Mouse (Mus musculus): Measurements from ENCODE around the gene Pif1. TPM values are rescaled to one million over a fixed set of nuclear protein-coding genes. Genes with fewer than 3 reads are reported as not detected.

Pif1 gene
- total RNA-seq, 2 experiments from 2014 or later = 1.7 to 1.9 TPM

GRCm38 (mm10) chr9:65631354-65632021 lies 44.5 kb downstream of the Pif1 start:
- intact Hi-C loops (cut with DNase I) = no loop called here

GRCm38 (mm10) chr9:65635766-65636165 lies 48.8 kb downstream of the Pif1 start:
- intact Hi-C loops (cut with DNase I) = no loop called here
- no peak for DNase-seq

More at GRCm38 (mm10) chr9:65631354-65632021, 44.5 kb downstream of the Pif1 start:
- no peak for DNase-seq

- intact Hi-C loops (cut with DNase I) = no loop called here
- no peak for DNase-seq
These were observed 50.0 kb downstream of the Pif1 start for GRCm38 (mm10) chr9:65636926-65637325.

- intact Hi-C loops (cut with DNase I) = no loop called here
These were observed 52.1 kb downstream of the Pif1 start for GRCm38 (mm10) chr9:65639065-65639464.

GRCm38 (mm10) chr9:65640838-65641410 lies 54.0 kb downstream of the Pif1 start:
- DNase-seq = no peak
- intact Hi-C loops (cut with DNase I) = no loop called here

More at GRCm38 (mm10) chr9:65639065-65639464, 52.1 kb downstream of the Pif1 start:
- DNase-seq = no peak

GRCm38 (mm10) chr9:65641446-65642052 lies 54.6 kb downstream of the Pif1 start:
- intact Hi-C loops (cut with DNase I) = no loop called here

GRCm38 (mm10) chr9:65642546-65642945 lies 55.6 kb downstream of the Pif1 start:
- no peak for DNase-seq
- intact Hi-C loops (cut with DNase I) = no loop called here

More at GRCm38 (mm10) chr9:65641446-65642052, 54.6 kb downstream of the Pif1 start:
- no peak for DNase-seq

- DNase-seq = no peak
- intact Hi-C loops (cut with DNase I) = no loop called here
These were observed 58.0 kb downstream of the Pif1 start for GRCm38 (mm10) chr9:65644960-65645359.

Other genes with a start within 250 kb of the Pif1 start
- 10 to 100 TPM; 24.6 to 24.7 TPM for gene Pdcd7, start 241.1 kb upstream of the Pif1 start, total RNA-seq (2021)
- gene Ubap1l, start 226.1 kb upstream of the Pif1 start, total RNA-seq (2021) = 1 to 10 TPM; 4.2 to 5.3 TPM
- under 1 TPM; 0.18 to 0.36 TPM for gene Kbtbd13, start 195.5 kb upstream of the Pif1 start, total RNA-seq (2021)
- 1 to 10 TPM; 4.3 to 4.4 TPM for gene Rasl12, start 188.7 kb upstream of the Pif1 start, total RNA-seq (2021)
- gene Slc51b, start 164.2 kb upstream of the Pif1 start, total RNA-seq (2021) = not detected
- gene Mtfmt, start 151.4 kb upstream of the Pif1 start, total RNA-seq (2021) = 10 to 100 TPM; 22.7 to 23.1 TPM
- gene Spg21, start 126.2 kb upstream of the Pif1 start, total RNA-seq (2021) = 10 to 100 TPM; 49.8 to 51.5 TPM
- gene Ankdd1a, start 67.0 kb upstream of the Pif1 start, total RNA-seq (2021) = 1 to 10 TPM; 1.3 to 2.1 TPM
- gene Plekho2, start 7.1 kb upstream of the Pif1 start, total RNA-seq (2021) = 1 to 10 TPM; 6.1 to 7.0 TPM
- gene Rbpms2, start 42.5 kb downstream of the Pif1 start, total RNA-seq (2021) = 1 to 10 TPM; 1.8 to 2.4 TPM
- 100 to 1,000 TPM; 202 to 211 TPM for gene Oaz2, start 80.8 kb downstream of the Pif1 start, total RNA-seq (2021)
- 10 to 100 TPM; 59.4 to 65.0 TPM for gene Zfp609, start 240.4 kb downstream of the Pif1 start, total RNA-seq (2021)

All from left cerebral cortex, postnatal 4 days (tissue).